Mouse (Mus musculus) thymus, adult 2 months (tissue): ENCODE results near the gene Fggy. TPM values are rescaled to one million over a fixed set of nuclear protein-coding genes. Genes with fewer than 3 reads are reported as not detected.

Experiments used
- DNase-seq: peaks from one replicate; pipeline ENCODE4 v3.0.0; 2021
- H3K27ac ChIP-seq: fragments of 200-500 bp; 2 replicates; pipeline ENCODE4 v1.5.1; 2012; ENCODE audit warnings: low read length, control low read depth; ENCODE audit not compliant: control insufficient read depth, insufficient read depth
- H3K27me3 ChIP-seq: fragments of 200-500 bp; 2 replicates; pipeline ENCODE4 v1.6.1; 2012; ENCODE audit warnings: mild to moderate bottlenecking, low read length, moderate library complexity, mixed read lengths; ENCODE audit not compliant: control insufficient read depth, insufficient read depth
- H3K36me3 ChIP-seq: fragments of 200-500 bp; 2 replicates; pipeline ENCODE4 v1.6.1; 2012; ENCODE audit warnings: mild to moderate bottlenecking, low read length, moderate library complexity; ENCODE audit not compliant: control insufficient read depth, insufficient read depth
- H3K4me1 ChIP-seq: fragments of 200-500 bp; replicated peaks from 2 replicates; pipeline ENCODE4 v1.6.1; 2012; ENCODE audit warnings: low read length; ENCODE audit not compliant: control insufficient read depth, insufficient read depth
- H3K4me3 ChIP-seq: fragments of 200-500 bp; 2 replicates; pipeline ENCODE4 v1.5.1; 2012; ENCODE audit warnings: mild to moderate bottlenecking, low read length, control low read depth, moderate library complexity; ENCODE audit not compliant: control insufficient read depth, insufficient read depth
- CTCF ChIP-seq: fragments of 200-500 bp; IDR thresholded peaks from 2 replicates; pipeline ENCODE4 v1.5.1; 2012; ENCODE audit warnings: mild to moderate bottlenecking, control low read depth, low read length, moderate library complexity, borderline replicate concordance; ENCODE audit not compliant: control insufficient read depth, poor library complexity, insufficient read depth; ENCODE audit errors: extremely low read depth
- POLR2A ChIP-seq: fragments of 200-500 bp; IDR thresholded peaks from 2 replicates; pipeline ENCODE4 v1.6.1; 2012; ENCODE audit warnings: mild to moderate bottlenecking, low read length, control low read depth, moderate library complexity; ENCODE audit not compliant: control insufficient read depth, poor library complexity, insufficient read depth; ENCODE audit errors: extremely low read depth
- WGBS: fragments of 180-500 bp; shearing (Covaris S2); methylation state at CpG from one replicate; pipeline ENCODE4 v1.1.7; 2018; 5-methylcytosine and 5-hydroxymethylcytosine counted together
- polyA plus RNA-seq: library from polyadenylated mRNA; depleted of rRNA; stranded (reverse); fragments of >200 nt; gene quantifications from 2 replicates; pipeline ENCODE4 v1.2.3, GENCODE M21; 2012

The Fggy gene
- polyA plus RNA-seq, 1 experiment: 4.4 TPM

DNA sequence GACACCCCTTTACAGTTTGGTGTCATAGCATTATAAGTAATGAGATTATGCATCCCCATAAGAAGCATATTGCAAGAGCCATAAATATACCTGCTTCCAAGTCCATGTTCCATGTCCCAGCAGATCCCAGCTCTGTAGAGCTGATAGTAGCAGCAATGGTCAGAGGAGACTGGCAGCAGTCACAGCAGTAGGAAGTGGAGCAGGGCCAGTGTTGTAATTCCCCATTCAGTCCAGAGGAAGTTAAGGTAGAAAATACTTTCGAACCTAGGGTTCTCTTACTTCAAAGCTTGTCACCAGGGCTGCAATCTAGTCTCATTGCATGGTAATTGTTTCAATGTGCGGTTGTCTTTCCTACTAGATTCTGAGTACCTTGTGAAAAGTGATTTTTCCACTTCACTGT is 112.0 kb downstream of the Fggy start:
- H3K27me3 ChIP-seq: no peaks in the 10 kb centered on the region
- TF ChIP-seq POLR2A (no peak), CTCF (no peak)
- no peaks in the 10 kb centered on the region for H3K4me1 ChIP-seq
- WGBS: 71% methylated on average over 2 of the region's 2 CpGs
- no peak for DNase-seq
- no peaks in the 10 kb centered on the region for H3K36me3 ChIP-seq
- H3K4me3 ChIP-seq: no peak overlapping the region
- no peak overlapping the region for H3K27ac ChIP-seq

GRCm38 (mm10) chr4:95670559-95670958 is 113.3 kb downstream of the Fggy start:
- WGBS: 78% methylated on average over 3 of the region's 3 CpGs
- Histone ChIP-seq H3K4me3 (no peak overlapping the region), H3K27ac (no peak overlapping the region), H3K36me3 (no peaks in the 10 kb centered on the region), H3K27me3 (no peaks in the 10 kb centered on the region), H3K4me1 (no peaks in the 10 kb centered on the region)
- no peak for TF ChIP-seq POLR2A
- no peak for TF ChIP-seq CTCF
- no peak for DNase-seq

- TF ChIP-seq CTCF (no peak), POLR2A (no peak)
- H3K4me1 ChIP-seq: no peaks in the 10 kb centered on the region
- DNase-seq: no peak
- no peak overlapping the region for H3K27ac ChIP-seq
- WGBS: 89% methylated on average over 1 of the region's 1 CpGs
- no peaks in the 10 kb centered on the region for H3K27me3 ChIP-seq
- H3K36me3 ChIP-seq: no peaks in the 10 kb centered on the region
- no peak overlapping the region for H3K4me3 ChIP-seq
These were observed 114.7 kb downstream of the Fggy start for GRCm38 (mm10) chr4:95672039-95672438.

- Histone ChIP-seq H3K36me3 (no peaks in the 10 kb centered on the region), H3K27me3 (no peaks in the 10 kb centered on the region), H3K4me3 (no peak overlapping the region), H3K4me1 (no peaks in the 10 kb centered on the region), H3K27ac (no peak overlapping the region)
- WGBS: over 99% methylated on average over 2 of the region's 2 CpGs
- DNase-seq: no peak
- TF ChIP-seq POLR2A: no peak
- TF ChIP-seq CTCF: no peak
These were observed 119.1 kb downstream of the Fggy start for GRCm38 (mm10) chr4:95676390-95676789.

DNA sequence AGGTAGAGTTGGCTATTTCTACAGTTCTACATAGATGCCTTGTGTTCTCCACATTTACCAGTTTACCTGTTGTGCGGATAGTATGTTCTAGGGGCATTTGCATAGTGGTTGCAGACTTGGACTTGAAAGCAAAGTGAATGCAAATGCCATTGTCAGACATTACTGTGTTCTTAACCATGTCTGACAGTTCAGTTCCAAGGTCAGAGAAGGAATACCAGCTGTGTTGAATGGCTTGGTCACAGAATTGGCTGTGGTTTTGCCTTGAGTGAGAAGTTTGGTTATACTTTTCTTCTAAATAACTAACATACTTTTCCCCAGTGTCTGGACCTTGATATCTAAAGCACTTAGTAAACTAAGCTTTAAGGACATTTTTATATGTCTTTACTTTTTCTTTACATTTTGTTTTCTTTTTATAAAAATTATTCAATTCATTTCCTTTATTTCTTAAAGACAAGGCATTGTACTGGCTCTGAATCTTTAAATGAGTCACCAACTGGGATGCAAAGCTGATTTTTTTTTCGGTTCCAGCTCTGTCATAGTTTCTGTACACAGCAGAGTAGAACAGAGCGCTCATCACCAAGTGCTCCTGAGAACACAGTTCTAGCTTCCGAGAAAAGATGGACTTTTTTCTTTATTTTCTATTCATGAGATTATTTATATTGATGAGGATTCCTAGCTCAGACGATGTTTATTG is 123.6 kb downstream of the Fggy start:
- Histone ChIP-seq H3K27ac (no peak overlapping the region), H3K4me1 (no peaks in the 10 kb centered on the region), H3K36me3 (no peaks in the 10 kb centered on the region), H3K4me3 (no peak overlapping the region), H3K27me3 (no peaks in the 10 kb centered on the region)
- DNase-seq: no peak
- WGBS: 95% methylated on average over 5 of the region's 5 CpGs
- no peak for TF ChIP-seq POLR2A
- TF ChIP-seq CTCF: no peak

DNA sequence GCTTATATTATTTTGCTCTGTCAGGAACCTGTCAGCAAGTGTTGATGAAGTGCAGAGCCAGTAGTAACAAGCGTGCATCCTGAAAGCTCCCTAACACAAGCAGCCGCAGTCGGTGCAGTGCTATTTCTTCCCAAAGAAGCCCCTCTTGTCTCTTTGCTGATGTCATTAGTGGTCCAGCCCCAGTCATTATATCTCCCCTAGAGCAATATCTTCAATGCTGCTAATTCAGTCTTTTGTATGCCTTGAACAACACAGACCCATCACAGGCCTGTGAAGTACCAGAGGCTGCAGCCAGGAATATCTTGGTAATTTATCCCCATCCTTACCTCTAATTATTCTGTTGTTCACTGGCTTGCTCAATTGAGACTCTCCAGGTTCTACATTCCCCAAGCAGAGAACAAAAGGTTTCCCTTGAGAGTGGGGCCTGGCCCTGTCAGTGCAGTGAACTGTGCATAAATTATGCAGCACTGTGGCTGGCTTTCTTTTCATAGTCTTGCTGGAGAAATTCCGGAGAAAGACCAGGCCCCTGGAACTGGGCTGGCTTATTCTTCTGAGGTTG is 127.3 kb downstream of the Fggy start:
- 92% methylated on average over 4 of the region's 4 CpGs for WGBS
- DNase-seq: no peak
- Histone ChIP-seq H3K36me3 (no peaks in the 10 kb centered on the region), H3K27ac (no peak overlapping the region), H3K27me3 (no peaks in the 10 kb centered on the region), H3K4me1 (no peaks in the 10 kb centered on the region), H3K4me3 (no peak overlapping the region)
- TF ChIP-seq POLR2A (no peak), CTCF (no peak)

GRCm38 (mm10) chr4:95686775-95687174 is 129.5 kb downstream of the Fggy start:
- H3K4me3 ChIP-seq: no peak overlapping the region
- DNase-seq: no peak
- H3K27ac ChIP-seq: no peak overlapping the region
- WGBS: 70% methylated on average over 2 of the region's 2 CpGs
- no peaks in the 10 kb centered on the region for H3K27me3 ChIP-seq
- H3K4me1 ChIP-seq: no peaks in the 10 kb centered on the region
- TF ChIP-seq CTCF (no peak), POLR2A (no peak)
- H3K36me3 ChIP-seq: no peaks in the 10 kb centered on the region
